Mouse (Mus musculus): ENCODE results near the gene Chchd3.

DNA sequence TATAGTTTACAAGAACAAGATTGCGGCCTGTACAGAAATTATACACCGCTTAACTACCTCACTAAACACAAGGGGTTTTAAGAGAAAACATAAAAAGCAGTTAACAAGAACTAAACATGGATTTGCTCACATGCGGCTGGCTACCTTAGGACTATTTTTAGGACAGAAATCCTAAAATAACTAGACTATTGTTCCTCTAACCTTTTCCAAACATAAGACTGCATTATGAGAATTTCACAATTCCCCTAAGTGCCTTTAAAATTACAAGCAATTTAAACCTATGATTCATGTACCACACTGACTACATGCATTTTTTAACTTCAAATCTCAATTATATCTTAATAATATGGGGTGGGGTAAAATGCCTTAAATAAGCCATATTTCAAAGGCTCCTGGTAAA, 123.3 kb downstream of the Chchd3 start:
- TF ChIP-seq EP300 (IDR thresholded peaks at IDR 0.05) (no peak), CTCF (IDR thresholded peaks at IDR 0.05) (no peak)
